Mouse (Mus musculus) thymus, postnatal 14 days (tissue): ENCODE measurements around the gene Sdf2.

ENCODE experiments used
- DNase-seq: peaks from one replicate; pipeline ENCODE4 v3.0.0; 2021

The Sdf2 gene

DNA sequence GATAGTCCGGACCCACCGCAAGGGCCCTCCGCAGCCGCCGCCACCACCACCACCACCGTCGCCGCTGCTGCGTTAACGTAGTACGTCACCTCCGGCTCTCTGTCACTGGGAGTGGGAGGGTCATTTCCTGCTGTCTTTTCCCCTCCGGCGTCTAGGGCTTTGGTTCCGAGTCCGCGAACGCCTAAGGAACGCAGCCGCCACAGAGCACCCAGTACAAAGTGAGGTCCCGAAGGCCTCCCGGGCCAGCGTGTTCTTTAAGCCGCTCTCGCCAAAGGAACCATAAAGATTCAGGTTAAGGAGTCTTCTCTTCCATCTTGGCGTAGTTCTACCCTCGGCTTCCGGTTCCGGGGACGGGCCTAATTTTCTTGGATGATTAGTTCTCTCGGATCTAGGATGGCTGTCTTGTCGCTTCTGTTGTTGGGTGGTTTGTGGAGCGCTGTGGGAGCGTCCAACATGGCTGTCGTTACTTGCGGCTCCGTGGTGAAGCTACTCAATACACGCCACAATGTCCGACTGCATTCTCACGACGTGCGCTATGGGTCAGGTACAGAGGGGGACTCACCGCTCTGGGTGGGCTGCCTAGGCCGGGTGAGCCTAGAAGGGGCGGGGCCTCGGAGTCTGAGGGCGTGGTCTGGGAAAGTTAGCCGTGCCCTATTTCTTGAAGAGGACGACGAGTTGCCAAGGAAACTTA lies at the start of gene Sdf2, which contains the start of gene Supt6:
Gene Sdf2, plus strand, starts transcription at position 120 of the 691 bp plus-strand sequence.
Gene Supt6, minus strand, starts transcription at position 361 of the 691 bp plus-strand sequence.
- peak; percentile 89 for DNase-seq

DNA sequence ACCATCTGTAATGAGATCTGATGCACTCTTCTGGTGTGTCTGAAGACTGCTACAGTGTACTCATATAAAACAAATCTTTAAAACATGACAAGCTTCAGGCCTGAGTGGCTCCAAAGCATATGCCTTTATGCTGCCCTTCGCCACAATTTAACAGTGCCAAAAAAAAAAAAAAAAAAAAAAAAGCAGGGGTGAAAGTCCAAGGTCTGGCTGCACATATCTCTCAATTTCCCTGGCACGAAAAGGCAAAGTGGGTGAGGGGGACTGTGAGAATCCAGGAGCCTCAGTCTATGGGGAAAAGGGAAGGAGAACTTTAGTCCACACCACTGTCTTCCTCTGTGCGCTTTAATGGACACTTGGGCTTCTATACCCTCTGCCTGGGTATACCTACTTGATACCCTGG lies 43.2 kb upstream of the Sdf2 start:
- no peak for DNase-seq

DNA sequence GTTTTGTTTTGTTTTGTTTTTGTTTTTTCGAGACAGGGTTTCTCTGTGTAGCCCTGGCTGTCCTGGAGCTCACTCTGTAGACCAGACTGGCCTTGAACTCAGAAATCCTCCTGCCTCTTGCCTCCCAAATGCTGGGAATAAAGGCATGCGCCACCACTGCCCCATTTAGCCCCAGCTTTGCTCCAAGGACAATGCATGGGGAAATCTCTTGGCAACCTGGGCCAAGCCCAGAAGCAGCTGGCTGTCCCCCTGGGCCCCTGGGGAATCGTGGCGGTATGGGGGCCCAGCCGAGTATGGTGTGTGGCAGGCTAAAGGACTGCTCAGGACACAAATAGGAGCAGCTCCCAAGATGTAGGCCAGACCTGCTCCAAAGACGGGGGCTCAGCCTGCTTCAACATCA lies 41.3 kb upstream of the Sdf2 start:
- DNase-seq, result no peak

DNA sequence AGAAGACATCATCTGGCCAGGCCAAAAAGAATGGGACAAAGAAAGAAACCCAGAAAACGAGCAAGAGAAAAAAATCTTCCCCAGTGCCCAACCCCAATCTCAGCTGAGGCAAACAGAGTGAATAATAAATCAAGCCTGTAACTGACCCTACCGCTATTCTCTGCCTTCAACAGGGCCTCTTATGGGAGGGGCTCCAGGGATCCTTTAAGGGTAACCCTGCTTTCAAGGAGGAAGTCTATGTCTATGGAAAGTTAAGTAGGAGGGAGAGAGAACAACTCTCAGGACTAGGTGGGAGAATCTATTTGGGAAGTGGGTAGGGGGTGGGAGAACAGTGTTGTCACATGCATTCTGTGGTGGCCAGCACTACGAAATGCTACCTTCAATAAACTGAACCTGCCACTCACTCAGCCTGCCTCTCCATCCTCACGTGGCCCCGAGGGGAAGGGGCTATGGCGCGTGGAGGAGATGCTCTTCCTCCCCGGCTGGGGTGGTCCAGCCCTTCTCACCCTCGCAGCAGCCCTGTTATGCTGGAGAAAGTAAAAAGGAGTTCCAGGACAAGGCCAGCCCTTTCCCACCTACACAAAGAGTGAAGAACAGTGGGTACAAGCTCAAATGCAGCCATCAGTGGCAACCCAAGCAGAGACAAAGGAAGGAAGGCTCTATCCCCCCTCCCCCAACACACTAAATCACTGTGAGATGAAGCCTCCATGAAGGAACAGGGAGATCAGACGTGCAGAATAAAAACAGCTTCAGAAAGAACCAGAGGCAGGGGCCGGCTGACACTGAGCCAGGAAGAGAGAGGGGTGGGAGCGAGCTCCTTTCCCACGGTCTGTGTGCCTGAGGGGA lies 40.0 kb upstream of the Sdf2 start:
- DNase-seq, result no peak

DNA sequence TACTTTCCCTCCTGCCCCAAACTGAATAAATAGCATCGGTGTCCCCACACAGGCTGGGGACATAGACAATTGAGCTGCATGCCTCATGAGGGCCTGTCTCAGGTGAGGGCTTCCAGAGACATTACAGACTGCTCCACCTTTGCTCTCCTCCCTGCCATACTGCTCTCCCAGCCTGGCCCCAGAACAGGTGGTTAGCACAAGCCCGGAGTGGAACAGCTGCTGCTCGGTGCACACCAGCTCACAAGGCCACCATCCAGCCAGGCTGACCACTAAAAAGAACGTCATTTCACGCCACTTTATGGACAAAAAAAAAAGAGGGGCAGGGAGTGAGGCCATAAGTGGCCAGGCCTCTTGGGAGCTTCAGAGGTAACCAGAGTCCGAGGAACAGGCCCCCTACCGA lies 38.4 kb upstream of the Sdf2 start:
- no peak for DNase-seq

DNA sequence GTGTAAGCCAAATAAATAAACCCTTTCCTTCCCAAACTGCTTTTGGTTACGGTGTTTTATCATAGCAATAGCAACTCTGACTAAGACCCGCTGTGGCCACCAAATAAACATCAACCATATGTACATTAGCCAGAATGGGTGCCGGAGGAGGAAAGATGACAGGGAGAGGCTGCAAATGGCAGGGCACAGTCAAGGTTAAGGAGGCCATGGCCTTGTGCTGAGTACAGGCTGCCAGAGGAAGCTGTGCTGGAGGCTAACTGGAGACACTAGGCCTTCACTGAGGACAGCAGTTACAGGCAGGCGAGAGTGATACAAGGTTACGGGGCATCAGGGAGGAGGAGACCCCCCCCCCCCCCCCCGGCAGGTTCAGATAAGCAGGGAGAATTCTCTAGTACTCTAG lies 35.7 kb upstream of the Sdf2 start:
- DNase-seq, result no peak

DNA sequence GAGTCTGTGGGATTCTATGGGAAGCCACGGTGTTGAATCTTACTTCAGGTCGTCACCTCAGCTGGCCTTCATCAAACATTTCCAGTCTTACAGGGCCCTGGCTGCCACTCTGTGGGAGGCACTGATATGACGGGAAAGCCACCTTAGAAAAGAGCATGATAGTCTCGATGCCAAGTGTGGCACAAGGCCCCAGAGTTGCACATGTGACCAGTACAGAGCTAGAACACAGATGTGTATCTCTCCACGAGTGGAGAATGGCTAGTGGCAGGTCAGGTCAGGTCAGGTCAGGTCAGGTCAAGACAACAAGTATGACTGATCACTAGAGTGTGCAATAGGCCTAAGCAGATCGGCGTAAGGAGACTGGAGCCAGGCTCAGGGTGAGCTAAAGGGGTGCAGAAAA lies 34.9 kb upstream of the Sdf2 start:
- no peak for DNase-seq

DNA sequence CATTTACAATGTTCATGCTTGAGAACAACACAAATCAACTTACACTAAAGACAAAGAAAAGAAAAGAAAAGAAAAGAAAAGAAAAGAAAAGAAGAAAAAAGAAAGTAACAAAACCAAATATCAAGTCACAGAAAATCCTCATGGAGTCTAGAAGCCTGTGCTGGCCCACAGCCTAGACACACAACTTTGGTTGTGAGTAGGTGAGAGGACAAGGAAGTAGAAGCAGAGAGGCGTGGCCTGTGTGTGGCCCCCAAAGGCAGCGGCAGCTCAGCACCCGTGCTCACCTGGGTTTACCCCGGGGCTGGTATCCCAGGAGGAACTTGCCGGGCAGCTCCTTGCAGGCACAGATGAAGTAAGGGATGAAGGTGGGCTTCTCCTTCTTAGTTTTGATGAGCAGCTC lies 34.0 kb upstream of the Sdf2 start:
- no peak for DNase-seq

DNA sequence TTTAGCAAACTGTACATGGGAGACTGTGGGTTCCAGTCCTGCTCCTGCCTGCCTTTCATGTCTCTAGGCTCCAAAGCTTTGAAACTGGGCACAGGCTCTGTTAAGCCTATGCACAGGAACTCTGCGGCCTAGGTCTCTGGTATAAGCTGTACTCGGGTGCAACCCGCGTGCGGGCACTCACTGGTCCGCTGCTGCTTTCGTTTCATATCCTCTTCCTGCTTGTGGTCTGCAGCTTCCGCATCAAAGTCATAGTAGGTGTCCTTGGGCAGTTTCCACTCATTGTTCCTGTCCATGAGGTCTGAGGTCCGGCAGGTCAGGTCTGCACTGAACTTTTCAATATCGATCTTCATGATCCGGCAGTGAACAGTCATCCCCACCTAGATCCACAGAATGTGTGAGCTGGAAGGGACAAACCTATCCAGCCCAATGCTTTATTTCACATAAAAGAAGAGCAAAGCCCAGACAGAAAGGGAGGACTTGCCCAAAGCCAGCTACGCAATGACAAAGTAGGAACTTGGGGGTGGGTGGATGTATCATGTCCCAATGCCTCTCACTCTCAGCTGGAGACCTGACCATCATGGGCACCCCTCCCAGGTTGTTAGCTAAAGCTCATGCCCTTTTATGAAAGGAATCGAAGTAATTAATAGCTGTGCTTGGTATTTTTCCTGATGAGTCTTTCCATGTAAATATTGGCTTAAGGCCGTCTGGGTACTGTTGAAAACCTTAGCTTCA lies 32.3 kb upstream of the Sdf2 start:
- DNase-seq, result no peak

DNA sequence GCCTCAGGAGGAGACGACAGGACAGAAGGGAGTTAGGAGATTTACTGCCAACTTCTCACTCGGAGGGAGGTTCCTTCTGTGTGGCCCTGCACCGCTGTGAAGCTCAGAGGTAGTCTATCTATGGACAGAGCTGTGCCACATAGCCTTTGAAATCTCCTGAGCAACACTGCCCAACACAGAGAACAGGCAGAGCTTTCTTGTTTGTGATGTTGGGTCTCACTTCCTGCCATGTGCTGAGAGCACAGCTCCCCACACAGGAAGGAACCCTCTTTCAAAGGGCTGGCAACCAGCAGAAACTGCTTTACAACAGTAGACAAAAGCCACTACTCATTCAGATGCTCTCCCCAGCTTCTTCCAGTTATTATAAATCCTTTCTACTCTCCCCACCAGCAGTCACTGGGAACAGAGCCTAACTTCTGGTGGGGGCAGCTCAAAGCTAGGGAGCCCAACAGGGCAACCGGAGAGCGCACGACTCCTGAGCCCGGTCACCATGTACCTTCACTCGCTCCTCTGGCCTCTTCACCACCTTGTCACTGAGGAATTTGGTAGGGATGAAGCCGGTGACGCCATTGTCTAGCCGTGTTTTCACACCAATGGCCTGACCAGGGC lies 29.7 kb upstream of the Sdf2 start:
- peak; percentile 41 for DNase-seq

DNA sequence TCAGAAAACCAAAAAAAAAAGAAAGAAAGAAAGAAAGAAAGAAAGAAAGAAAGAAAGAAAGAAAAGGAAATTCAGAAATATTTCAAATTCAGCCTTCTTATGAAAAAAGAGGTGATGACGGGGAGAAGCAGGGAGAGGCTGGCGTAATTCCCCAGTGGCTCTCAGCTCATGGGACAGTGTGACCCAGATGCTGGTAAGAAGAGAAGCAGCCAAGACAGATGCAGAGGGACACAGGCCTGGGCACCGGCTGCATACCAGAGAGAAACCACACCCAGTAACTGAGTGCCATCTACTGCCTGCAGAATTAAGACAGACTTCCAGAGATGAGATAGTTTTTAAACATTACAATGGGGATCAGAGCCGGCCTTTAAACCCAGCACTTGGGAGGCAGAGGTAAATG lies 22.0 kb upstream of the Sdf2 start:
- no peak for DNase-seq

DNA sequence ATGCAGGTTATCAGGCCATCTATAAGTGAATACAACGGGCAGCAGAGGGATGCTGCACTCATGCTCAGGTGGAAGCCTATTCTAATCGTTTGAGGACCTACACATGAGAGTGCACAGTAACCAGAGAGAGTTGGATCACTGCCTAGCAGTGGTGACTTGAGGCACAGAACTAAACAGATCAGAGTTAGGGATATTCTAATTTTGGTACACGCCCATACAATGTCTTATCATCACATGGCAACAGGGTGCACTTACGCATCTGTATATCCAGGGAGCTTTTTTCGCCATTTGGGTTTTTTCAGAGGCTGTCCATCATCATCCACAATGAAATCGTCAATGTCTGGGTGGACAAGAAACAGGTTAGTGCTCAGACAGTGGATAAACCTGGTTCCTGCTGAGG lies 14.0 kb upstream of the Sdf2 start:
- no peak for DNase-seq

DNA sequence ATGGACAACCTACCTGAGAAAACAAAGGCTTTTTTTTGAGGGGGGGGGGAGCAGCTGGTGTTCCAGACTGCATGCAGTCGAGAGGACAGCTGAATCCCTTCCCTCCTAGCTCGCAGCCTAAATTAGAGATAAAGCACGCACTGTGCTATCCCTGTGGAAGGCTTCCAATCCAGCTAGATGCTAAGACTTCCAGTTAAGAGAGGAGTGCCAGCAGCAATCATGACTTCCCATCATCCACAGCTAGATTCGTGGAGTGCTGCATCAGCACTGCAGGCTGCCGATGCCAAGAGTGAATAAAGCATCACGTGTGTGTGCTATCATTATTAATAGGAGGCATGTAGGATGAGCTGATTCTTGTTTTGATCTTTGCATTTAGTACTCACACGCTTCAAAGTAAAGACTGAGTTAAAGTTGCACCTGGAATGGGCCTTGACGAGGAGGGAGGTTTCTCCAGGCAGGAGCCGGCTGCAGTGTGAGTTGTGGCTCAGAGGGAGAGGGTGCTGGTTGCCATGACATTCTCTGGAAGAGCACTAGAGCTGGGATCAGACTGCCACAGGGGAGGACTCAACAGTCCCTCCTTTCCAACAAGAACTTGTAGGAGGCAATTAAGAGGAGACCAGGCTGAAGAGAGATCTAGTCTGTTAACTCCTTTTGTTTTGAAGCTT lies 5.2 kb upstream of the Sdf2 start:
- DNase-seq, result no peak

DNA sequence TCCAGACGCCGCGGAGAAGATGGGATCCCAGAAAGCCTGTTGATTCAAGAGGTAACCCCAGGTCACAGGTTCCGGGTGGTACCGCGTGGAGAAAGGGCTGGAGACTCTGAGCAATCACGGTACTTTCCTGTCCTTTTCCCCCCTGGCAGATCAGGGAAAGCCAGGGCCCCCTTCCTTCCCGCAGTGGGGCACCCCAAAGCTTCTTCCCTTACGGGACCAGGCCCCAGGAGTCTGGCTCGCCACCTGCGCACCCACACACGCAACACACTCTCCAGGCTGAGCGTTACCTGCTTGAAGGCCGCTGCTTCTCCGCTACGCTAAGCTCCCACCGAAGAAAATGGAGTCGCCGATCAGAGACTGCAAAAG lies 302 bp upstream of the Sdf2 start:
- DNase-seq, result no peak

DNA sequence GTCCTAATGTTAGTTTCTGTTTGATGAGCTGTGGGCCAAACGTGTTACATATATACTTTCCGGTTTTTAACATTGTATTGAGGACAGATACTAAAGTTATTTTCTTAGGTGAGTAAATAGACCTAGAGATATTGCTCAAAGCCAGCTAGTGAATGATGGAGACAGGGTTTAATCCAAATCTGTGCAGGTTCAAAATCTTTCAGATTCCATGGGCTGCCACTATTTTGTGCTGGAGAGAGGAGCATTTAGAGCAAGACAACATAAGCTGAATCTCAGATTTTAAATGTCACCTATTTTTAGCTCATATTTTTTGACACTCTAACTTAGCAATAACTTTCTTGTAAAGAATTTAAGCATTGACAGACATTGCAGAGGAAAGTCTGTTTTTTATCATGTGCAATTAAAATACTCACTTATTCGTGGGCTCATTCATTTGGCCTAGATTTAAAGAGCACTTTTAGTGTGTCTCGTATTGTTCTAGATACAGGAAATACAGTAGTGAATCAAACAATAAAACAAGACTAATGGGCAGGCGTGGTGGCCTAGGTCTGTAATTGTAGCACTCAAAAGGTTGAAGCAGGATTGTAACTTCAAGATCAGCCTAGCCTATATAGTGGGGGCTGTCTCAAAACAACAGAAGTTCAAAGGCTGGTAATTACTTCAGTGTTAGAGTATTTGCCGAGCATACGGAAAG lies 919 bp downstream of the Sdf2 start:
- no peak for DNase-seq

DNA sequence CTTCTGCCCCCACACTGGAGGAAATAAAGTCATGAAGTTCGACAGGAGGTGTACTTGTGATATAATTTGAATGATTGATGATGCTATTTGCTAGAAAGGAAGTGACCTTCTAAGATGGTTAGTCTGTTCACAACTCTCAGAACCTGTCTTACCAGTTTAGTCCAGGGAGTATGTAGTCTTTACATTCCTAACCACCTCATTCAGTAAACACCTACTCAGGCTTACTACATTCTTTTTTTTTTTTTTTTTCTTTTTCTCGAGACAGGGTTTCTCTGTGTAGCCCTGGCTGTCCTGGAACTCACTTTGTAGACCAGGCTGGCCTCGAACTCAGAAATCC lies 1.4 kb downstream of the Sdf2 start:
- no peak for DNase-seq

DNA sequence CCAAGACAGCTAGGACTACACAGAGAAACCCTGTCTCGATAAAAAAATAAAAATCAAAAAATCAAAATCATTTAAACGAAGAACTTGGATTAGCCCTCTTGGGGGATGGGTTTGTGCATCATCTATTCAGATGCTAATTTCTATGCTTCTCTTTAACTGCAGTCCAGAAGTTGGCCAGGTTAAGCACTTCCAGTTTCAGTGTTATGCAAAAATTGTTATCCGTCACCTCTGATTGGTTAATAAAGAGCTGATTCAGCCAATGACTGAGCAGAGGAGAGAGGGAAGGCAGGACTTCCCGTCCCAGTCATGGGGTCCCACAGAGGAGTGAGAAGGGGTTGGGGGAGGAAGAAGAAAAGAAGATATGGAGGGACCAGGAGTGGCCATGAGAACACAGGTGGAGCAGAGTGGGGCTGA lies 2.2 kb downstream of the Sdf2 start:
- DNase-seq, result no peak

DNA sequence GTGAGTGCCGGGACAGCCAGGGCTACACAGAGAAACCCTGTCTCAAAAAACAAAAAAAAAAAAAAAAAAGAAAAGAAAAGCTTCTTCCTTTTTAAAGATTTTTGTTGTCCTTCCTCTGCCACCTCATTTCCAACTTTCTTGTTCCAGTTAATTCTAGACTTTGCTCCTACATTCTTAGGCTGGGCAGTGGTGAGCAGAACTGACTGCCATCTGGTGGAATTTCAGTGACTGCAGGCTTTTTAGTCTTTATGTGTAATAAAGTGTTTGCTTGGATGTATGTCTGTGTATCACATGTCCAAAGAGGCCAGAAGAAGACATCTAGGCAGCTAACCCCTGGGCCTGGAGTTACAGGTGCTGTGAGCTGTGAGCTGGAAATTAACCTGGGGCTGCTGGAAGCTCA lies 11.1 kb downstream of the Sdf2 start:
- no peak for DNase-seq

DNA sequence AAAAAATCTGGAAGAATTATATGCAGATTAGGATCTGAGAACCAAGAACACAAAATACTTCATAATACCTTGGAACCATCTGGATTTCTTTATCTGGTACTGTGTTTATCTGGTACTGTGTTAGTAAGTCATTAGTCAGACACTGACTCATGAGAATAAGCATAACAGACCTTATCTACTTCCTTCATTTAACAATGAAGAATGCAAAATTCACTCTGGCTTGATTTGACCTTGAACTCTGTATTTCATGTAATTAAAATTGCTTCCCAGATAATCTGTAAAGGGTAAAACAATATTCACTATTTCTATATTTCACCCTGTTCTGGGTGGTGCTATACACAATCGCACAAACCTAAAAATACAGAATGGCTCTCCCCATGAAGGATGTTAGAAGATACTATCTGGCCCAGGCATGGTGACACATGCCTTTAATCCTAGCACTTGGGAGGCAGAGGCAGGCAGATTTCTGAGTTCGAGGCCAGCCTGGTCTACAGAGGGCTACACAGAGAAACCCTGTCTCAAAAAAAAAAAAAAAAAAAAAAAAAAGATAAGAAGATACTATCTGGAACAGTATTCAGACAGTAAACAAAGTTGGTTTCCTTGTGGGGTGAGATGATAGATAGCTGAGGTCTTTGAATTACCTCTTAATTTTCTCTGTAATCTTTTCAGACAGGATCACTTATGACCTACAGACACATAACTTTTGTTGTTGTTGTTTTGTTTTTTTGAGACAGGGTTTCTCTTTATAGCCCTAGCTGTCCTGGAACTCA lies 15.1 kb downstream of the Sdf2 start:
- no peak for DNase-seq

DNA sequence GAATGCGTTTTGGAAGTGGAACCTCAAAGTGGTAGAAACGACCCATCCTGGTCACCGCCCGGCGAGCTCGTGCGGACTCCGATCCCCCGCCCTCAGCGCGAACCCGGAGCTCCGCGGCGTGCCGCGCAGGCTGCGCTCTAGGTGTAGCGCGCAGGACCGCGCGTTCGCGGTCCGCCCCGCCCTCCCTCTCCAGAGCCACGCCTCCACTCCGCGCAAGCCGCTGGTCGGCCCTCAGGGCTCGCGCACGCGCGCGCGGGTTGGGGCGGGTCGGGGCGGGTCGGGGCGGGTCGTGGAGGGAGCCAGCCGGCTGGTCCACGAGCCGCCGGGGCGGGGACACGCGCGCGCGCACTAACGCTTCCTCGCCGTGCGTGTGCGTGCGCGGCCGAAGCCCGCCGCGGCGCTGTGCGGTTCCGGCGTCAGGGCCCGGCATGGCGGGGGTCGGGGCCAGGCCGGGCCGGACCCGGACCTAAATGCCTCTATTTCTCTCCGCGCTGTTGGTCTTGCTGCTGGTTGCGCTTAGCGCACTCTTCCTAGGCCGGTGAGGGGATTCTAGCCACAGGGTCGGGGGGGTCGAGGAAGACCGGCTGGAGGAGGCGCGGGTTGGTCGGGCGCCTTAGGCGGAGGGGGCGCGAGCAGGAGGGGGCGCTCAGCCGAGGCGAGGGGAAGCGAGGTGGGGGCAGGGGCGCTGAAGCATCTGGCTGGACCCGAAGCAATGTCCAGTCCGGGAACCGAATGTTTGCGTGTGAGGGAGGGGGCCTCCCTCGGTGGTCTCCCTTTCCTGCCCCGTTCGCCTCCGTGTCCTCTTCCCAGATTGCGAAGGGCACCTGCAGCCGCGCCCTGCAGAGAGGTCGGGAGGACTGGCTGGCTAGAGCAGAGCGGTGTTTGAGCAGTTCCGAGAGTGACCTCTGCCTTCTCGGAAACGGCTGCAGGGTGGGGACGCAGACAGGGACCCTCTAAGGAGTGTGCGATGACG lies 16.1 kb downstream of the Sdf2 start, which contains the start of gene 2610507B11Rik:
Gene 2610507B11Rik, plus strand, starts transcription at position 373 of the 973 bp plus-strand sequence.
- DNase-seq, result peak; percentile 97
